Mouse (Mus musculus) heart, embryonic 13.5 days (tissue): ENCODE measurements around the gene Prrx2. TPM values are rescaled to one million over a fixed set of nuclear protein-coding genes. Genes with fewer than 3 reads are reported as not detected.
A peak's percentile ranks its signal among the peaks of the same experiment; 100 is the strongest.

Experiments used
- ATAC-seq: fragments of 200-750 bp; cut with Nextera tagmentation; 2 replicates; pipeline ENCODE4 v1.8.0; 2017; ENCODE audit warnings: moderate TSS enrichment; ENCODE audit not compliant: insufficient number of reproducible peaks, low FRiP score, low TSS enrichment; ENCODE audit errors: extremely low read depth
- H3K27ac ChIP-seq: fragments of 300-500 bp; sonication (generic); replicated peaks from 2 replicates; pipeline ENCODE4 v1.5.1; 2015; ENCODE audit warnings: moderate library complexity, mild to moderate bottlenecking, inconsistent platforms
- H3K27me3 ChIP-seq: fragments of 300-500 bp; sonication (generic); replicated peaks from 2 replicates; pipeline ENCODE4 v1.6.1; 2015; ENCODE audit warnings: mild to moderate bottlenecking, inconsistent platforms
- H3K36me3 ChIP-seq: fragments of 300-500 bp; sonication (generic); 2 replicates; pipeline ENCODE4 v1.6.1; 2015; ENCODE audit warnings: mild to moderate bottlenecking, inconsistent platforms
- H3K4me1 ChIP-seq: fragments of 300-500 bp; sonication (generic); 2 replicates; pipeline ENCODE4 v1.6.1; 2015; ENCODE audit warnings: inconsistent platforms
- H3K4me2 ChIP-seq: fragments of 300-500 bp; sonication (generic); 2 replicates; pipeline ENCODE4 v1.6.1; 2015; ENCODE audit warnings: inconsistent platforms, mild to moderate bottlenecking, moderate library complexity
- H3K4me3 ChIP-seq: fragments of 300-500 bp; sonication (generic); 2 replicates; pipeline ENCODE4 v1.5.1; 2015; ENCODE audit warnings: moderate library complexity, mild to moderate bottlenecking, inconsistent platforms
- H3K9ac ChIP-seq: fragments of 300-500 bp; sonication (generic); 2 replicates; pipeline ENCODE4 v1.6.1; 2015; ENCODE audit warnings: inconsistent platforms, mild to moderate bottlenecking, moderate library complexity
- H3K9me3 ChIP-seq: fragments of 300-500 bp; sonication (generic); 2 replicates; pipeline ENCODE4 v1.6.1; 2016; ENCODE audit warnings: inconsistent platforms
- WGBS: fragments of 180-500 bp; shearing (Covaris S2); methylation state at CpG from one replicate; pipeline ENCODE4 v1.1.7; 2015; ENCODE audit warnings: mixed read lengths; 5-methylcytosine and 5-hydroxymethylcytosine counted together
- polyA plus RNA-seq: library from polyadenylated mRNA; unstranded; fragments of >200 nt; fragmentation: Nextera tagmentation; extraction: Ambion mirVana; gene quantifications from 2 replicates; pipeline ENCODE4 v1.2.1, GENCODE M21; 2015

The Prrx2 gene
- polyA plus RNA-seq, 1 experiment from 2014 or later, result 30.3 TPM

DNA sequence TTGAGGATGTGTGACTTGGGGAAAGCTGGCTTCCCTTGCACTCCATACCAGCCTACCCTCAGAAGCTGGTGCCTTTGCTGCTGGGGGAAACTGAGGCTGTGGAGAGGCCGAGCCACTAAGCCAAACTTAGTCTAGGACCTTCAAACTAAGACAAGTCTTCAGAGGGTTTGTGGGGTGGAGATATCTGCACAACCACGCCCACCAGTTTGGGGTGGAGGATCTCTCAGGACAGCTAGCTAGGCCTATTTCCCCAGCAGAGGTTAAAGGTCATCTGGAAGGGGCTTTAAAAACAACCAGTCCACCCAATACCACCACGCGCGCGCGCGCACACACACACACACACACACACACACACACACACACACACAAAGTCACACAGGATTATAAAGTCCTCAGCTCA, 11.5 kb downstream of the Prrx2 start:
- H3K4me2 ChIP-seq, result peak overlapping the region; percentile 78
- peak overlapping the region; percentile 88 for H3K27ac ChIP-seq
- WGBS, result 46% methylated on average over 8 of the region's 8 CpGs
- peak overlapping the region; percentile 73 for H3K4me3 ChIP-seq
- H3K36me3 ChIP-seq, result no peaks in the 10 kb centered on the region
- H3K9me3 ChIP-seq, result no peaks in the 10 kb centered on the region
- peak overlapping the region; percentile 95 for H3K9ac ChIP-seq
- H3K27me3 ChIP-seq, result peaks cover 20% of the 10 kb centered on the region
- ATAC-seq, result 0 out of 2 replicates have a peak, but pooled peaks have one; percentile 4
- H3K4me1 ChIP-seq, result peaks cover 75% of the 10 kb centered on the region

DNA sequence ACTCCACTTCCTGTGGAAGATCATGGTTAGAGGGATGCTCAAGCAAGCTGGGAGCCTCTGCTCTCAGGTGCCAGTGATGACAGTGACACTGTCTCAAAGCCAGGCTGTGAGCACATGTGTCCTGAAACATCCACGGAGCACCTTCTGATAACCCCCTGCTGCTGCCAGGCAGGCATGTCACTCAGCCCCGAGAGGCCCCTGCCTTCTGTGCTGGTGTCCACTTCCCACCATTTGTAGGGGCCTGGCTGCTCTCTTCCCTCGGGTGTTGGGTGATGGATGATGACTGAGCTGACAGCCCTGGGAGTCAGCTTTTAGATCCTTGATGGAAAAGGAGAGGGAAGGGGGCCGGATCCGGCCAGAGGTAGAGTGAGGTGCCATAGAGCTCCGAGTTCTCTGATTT, 12.0 kb downstream of the Prrx2 start:
- 13% methylated on average over 6 of the region's 6 CpGs for WGBS
- Histone ChIP-seq H3K4me2 (peak overlapping the region; percentile 78), H3K9ac (peak overlapping the region; percentile 95), H3K27me3 (peaks cover 20% of the 10 kb centered on the region), H3K4me1 (peaks cover 77% of the 10 kb centered on the region), H3K9me3 (no peaks in the 10 kb centered on the region), H3K27ac (peak overlapping the region; percentile 88), H3K4me3 (peak overlapping the region; percentile 73), H3K36me3 (no peaks in the 10 kb centered on the region)
- peak; percentile 48; the same call in 1 of the 2 replicates for ATAC-seq

DNA sequence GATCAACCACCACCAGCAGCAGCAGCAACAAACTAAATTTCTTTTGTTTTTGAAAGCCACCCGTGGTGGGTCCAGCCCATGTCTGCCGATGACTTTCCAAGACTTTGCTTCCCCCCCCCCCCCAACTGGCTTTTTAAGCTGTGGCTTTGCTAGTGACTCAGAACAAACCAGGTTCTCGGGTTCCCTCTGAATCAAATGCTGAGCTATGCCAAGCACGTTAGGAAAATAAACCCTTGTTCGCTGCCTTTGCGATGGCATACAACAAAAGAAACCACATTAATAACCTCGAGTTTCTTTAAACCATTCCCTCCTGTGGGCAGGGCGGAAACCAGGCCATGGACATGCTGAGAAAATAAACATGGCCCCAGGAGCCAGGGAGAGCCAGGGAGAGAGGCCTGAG, 13.4 kb downstream of the Prrx2 start:
- Histone ChIP-seq H3K9me3 (no peaks in the 10 kb centered on the region), H3K4me3 (no peak overlapping the region), H3K27me3 (peaks cover 20% of the 10 kb centered on the region), H3K27ac (no peak overlapping the region), H3K4me2 (no peak overlapping the region), H3K4me1 (peaks cover 78% of the 10 kb centered on the region), H3K9ac (no peak overlapping the region), H3K36me3 (no peaks in the 10 kb centered on the region)
- ATAC-seq, result no peak
- WGBS, result 62% methylated on average over 8 of the region's 8 CpGs

DNA sequence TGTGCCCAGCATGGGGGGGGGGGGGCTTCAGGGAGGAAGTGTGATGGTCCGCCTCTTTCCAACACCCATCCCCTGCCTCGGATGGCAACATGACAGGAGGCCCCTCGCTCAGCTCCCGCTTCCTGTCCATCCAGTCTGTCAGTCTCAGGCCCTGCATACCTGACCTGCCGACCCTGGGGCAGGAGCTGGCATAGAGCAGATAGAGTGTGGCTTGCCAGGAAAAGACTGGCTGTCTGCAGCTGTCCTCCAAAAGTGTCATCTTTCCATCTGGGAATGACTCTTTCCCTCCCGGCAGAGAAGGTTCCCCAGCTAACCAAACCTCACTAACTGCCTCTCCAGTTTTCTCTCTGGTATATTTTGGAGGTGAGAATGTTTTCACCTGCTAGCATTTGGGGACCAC, 15.8 kb downstream of the Prrx2 start:
- no peak overlapping the region for H3K4me2 ChIP-seq
- no peak for ATAC-seq
- H3K36me3 ChIP-seq, result no peaks in the 10 kb centered on the region
- no peak overlapping the region for H3K4me3 ChIP-seq
- peak overlapping the region; percentile 42 for H3K27ac ChIP-seq
- peak overlapping the region; percentile 52 for H3K9ac ChIP-seq
- 24% methylated on average over 6 of the region's 6 CpGs for WGBS
- H3K4me1 ChIP-seq, result peaks cover 78% of the 10 kb centered on the region
- no peaks in the 10 kb centered on the region for H3K9me3 ChIP-seq
- H3K27me3 ChIP-seq, result peaks cover 8% of the 10 kb centered on the region

DNA sequence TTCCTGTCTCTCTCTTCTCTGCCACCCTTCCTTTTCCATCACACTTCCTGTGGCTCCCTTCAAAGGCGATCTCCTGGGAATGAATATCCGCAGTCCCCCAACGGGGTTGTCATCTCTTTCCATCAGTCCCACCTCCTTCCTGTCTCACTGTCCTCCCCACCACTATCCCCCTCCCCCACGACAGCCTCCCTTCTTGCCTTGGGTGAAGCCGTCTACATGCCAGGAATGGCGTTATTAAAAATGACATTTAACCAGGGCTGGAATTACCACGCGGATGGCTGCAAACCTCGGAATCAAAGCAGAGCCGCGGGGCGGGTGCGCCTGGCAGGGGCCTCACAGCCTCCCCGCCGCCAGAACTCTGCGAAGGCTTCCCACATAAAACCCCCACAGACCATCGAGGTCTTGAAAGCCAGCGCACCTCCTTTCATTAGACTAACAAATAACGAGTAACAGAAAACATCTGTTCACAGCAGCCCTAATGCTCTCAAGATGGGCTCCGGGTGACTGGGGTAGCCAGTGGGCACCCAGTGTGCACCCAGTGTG, 18.1 kb downstream of the Prrx2 start:
- H3K27me3 ChIP-seq, result no peaks in the 10 kb centered on the region
- H3K4me2 ChIP-seq, result peak overlapping the region; percentile 0; the same call in 1 of the 2 replicates
- H3K9ac ChIP-seq, result peak overlapping the region; percentile 58
- H3K4me1 ChIP-seq, result peaks cover 61% of the 10 kb centered on the region
- no peaks in the 10 kb centered on the region for H3K36me3 ChIP-seq
- 23% methylated on average over 20 of the region's 20 CpGs for WGBS
- no peaks in the 10 kb centered on the region for H3K9me3 ChIP-seq
- ATAC-seq, result no peak
- H3K27ac ChIP-seq, result peak overlapping the region; percentile 10; the same call in 1 of the 2 replicates
- no peak overlapping the region for H3K4me3 ChIP-seq

DNA sequence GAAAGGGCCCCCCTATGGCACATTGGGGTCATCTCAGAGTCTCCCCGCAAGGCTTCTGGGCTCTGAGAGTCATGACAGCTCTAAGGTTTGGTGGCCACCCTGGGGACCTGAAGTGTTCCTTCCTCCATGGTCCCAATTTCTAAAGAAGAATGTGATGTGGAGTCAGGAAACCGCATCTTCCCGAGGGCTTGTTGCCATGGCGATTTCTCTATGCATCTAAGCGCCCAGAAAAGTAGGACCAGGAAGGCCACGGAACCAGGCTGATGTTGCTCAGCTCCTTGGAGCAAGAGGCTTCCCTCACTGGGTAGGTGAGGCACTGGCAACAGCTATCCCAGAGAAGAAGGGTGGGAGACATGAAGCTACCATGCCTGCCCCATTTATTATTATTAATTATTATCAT, 22.3 kb downstream of the Prrx2 start:
- Histone ChIP-seq H3K9me3 (no peaks in the 10 kb centered on the region), H3K27me3 (no peaks in the 10 kb centered on the region), H3K4me2 (no peak overlapping the region), H3K36me3 (no peaks in the 10 kb centered on the region), H3K9ac (no peak overlapping the region), H3K27ac (no peak overlapping the region), H3K4me3 (no peak overlapping the region), H3K4me1 (peaks cover 60% of the 10 kb centered on the region)
- no peak for ATAC-seq
- WGBS, result 67% methylated on average over 6 of the region's 6 CpGs

DNA sequence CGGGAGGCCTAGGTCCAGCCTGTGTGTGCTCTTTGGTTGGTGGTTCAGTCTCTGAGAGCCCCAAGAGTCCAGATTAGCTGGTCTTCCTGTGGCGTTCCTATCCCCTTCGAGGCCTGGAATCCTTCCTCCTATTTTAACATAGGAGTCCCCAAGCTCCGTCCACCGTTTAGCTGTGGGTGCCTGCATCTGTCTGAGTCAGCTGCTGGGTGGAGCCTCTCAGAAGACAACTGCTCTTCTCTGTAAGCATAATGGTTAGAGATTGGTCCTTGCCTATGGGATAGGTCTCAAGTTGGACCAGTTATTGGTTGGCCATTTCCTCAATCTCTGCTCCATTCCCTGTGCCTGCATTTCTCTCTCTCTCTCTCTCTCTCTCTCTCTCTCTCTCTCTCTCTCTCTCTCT, 25.0 kb downstream of the Prrx2 start:
- peak overlapping the region; percentile 65 for H3K9ac ChIP-seq
- WGBS, result 60% methylated on average over 5 of the region's 5 CpGs

DNA sequence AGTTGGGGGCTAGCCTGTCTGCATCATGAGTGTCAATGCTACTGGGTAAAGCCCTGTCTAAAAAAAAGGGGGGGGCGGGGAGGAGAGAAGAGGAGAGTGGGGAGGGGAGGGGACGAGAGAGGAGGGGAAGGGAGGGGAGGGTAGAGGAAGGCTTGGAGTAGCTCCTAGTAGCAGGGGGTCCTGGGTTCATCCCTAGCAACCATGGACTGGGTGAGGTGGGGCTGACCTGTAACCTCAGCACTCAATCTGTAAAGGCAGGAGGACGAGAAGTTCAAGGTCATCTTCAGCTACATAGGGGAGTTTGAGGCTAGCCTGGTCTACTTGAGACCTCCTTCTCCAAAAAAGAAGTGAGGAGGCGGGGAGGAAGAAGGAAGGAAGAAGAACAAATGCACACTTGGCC, 27.3 kb downstream of the Prrx2 start:
- Histone ChIP-seq H3K9me3 (no peaks in the 10 kb centered on the region), H3K27ac (0 out of 2 replicates have a peak overlapping the region, but pooled peaks have one; percentile 84), H3K4me2 (no peak overlapping the region), H3K36me3 (no peaks in the 10 kb centered on the region), H3K4me3 (no peak overlapping the region), H3K4me1 (peaks cover 68% of the 10 kb centered on the region), H3K9ac (no peak overlapping the region), H3K27me3 (peaks cover 4% of the 10 kb centered on the region; the same call in 1 of the 2 replicates)
- ATAC-seq, result no peak
- WGBS, result 78% methylated on average over 4 of the region's 4 CpGs

More for the DNA sequence above, 25.0 kb downstream of the Prrx2 start:
- Histone ChIP-seq H3K27me3 (peaks cover 4% of the 10 kb centered on the region; the same call in 1 of the 2 replicates), H3K36me3 (no peaks in the 10 kb centered on the region), H3K4me2 (no peak overlapping the region; the same call in 1 of the 2 replicates), H3K27ac (peak overlapping the region; percentile 24; the same call in 1 of the 2 replicates), H3K4me3 (no peak overlapping the region), H3K9me3 (no peaks in the 10 kb centered on the region), H3K4me1 (peaks cover 64% of the 10 kb centered on the region)
- no peak for ATAC-seq

DNA sequence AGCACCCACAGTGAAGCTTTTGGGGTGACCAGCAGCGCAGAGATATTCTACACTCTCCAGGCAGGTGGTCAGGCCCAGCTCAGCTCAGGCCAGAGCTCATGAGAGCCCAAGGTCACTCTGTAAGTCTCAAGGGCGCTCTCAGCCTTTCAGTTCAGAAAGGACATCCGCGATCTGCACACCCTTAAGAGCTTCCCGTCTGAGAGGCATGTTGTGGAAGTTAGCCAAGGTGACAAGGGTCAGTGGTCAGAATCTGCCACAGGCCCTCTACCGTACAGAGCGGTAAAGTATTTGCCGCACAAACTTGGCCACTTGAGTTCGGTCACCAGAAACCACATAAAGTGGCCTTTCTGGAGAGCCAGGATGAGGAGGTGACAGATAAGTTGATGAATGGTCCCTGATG, 28.8 kb downstream of the Prrx2 start:
- Histone ChIP-seq H3K4me3 (no peak overlapping the region), H3K27ac (peak overlapping the region; percentile 84), H3K9ac (peak overlapping the region; percentile 76; the same call in 1 of the 2 replicates), H3K4me2 (peak overlapping the region; percentile 0; the same call in 1 of the 2 replicates), H3K4me1 (peaks cover 56% of the 10 kb centered on the region), H3K27me3 (peaks cover 4% of the 10 kb centered on the region; the same call in 1 of the 2 replicates), H3K36me3 (0 out of 2 replicates have a peak, but pooled peaks cover 4% of the 10 kb centered on the region), H3K9me3 (no peaks in the 10 kb centered on the region)
- 0 out of 2 replicates have a peak, but pooled peaks have one; percentile 15 for ATAC-seq
- WGBS, result 27% methylated on average over 9 of the region's 9 CpGs

DNA sequence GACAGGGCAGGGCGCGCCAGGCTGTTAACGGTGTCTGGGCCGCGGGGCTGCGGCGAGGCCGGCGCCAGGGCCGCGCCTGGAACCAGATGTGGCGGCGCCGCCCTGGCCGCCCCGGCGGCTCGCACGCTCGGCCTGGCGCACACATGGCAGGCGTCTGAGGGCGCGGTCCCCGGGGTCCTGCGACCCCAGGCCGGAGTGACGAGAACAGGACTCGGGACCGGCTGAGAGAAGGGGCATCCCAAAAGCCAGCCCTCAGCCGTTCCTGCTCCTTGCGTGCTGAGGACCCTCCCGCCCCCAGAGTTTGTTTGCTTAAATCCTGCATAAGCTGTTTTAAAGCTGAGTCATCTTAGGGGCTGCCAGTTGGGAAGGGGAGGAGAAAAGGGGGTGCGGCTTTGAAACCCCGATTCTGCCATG, 30.2 kb downstream of the Prrx2 start:
- Histone ChIP-seq H3K9ac (peak overlapping the region; percentile 76), H3K27me3 (peaks cover 4% of the 10 kb centered on the region; the same call in 1 of the 2 replicates), H3K4me2 (peak overlapping the region; percentile 66), H3K4me1 (peaks cover 43% of the 10 kb centered on the region), H3K27ac (peak overlapping the region; percentile 84), H3K36me3 (peaks cover 10% of the 10 kb centered on the region; the same call in 1 of the 2 replicates), H3K4me3 (peak overlapping the region; percentile 37), H3K9me3 (no peaks in the 10 kb centered on the region)
- ATAC-seq, result no peak
- WGBS, result 7% methylated on average over 35 of the region's 35 CpGs

DNA sequence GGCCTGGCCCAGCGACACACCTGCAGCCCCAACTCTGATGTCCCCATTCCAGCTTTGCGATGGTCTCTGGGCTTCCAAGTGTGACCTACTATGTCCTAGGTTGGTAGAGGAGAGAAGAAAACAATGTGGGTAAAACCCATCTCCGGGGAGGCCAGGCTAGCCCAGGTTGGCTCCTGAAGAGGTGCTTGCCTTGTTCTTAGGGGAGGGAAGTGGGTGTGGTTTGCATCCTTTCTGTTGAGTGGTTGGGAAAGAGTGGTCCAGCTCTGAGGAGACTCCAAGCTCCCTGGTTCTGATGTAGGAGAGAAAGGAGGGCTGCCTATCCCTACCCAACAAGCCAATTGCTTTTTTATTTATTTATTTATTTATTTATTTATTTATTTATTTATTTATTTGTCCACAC, 30.7 kb downstream of the Prrx2 start:
- peaks cover 4% of the 10 kb centered on the region; the same call in 1 of the 2 replicates for H3K27me3 ChIP-seq
- WGBS, result 57% methylated on average over 3 of the region's 3 CpGs
- 0 out of 2 replicates have a peak overlapping the region, but pooled peaks have one; percentile 37 for H3K4me3 ChIP-seq
- H3K36me3 ChIP-seq, result peaks cover 10% of the 10 kb centered on the region; the same call in 1 of the 2 replicates
- ATAC-seq, result no peak
- H3K9me3 ChIP-seq, result no peaks in the 10 kb centered on the region
- H3K9ac ChIP-seq, result peak overlapping the region; percentile 76
- peak overlapping the region; percentile 84 for H3K27ac ChIP-seq
- peak overlapping the region; percentile 66 for H3K4me2 ChIP-seq
- peaks cover 42% of the 10 kb centered on the region for H3K4me1 ChIP-seq
